Comparison of ENCODE assay signal across 8 mouse cellular contexts in genomic region chr12:5277028-5277427, GRCm38 (mm10).
A peak's percentile ranks its signal among the peaks of the same experiment; 100 is the strongest.
DNase-seq lines count a peak whose midpoint lies in the region; ATAC-seq lines count a peak whose summit lies in the region.
"Had no signal": no experiment of that assay in that cellular context is flagged by ENCODE, and none has a peak within 500 bp of the region (broad histone marks: within the 10 kb centered on the region; RNA-seq: fewer than 3 reads in every experiment).

No protein-coding gene starts in this region.

- H3K27me3 ChIP-seq in limb, embryonic 13.5 days = no peaks in the 10 kb centered on the region
- no peaks in the 10 kb centered on the region for H3K27me3 ChIP-seq in limb, embryonic 10.5 days (ENCODE audit: low read depth, poor library complexity, severe bottlenecking)
- no peaks in the 10 kb centered on the region for H3K27me3 ChIP-seq in embryonic facial prominence, embryonic 10.5 days (replicated peaks; ENCODE audit: low read depth, poor library complexity, severe bottlenecking)
- H3K27me3 ChIP-seq in kidney, embryonic 14.5 days (ENCODE audit: control insufficient read depth, insufficient read depth, low read length) = no peaks in the 10 kb centered on the region
- H3K27me3 ChIP-seq in midbrain, embryonic 11.5 days (ENCODE audit: control insufficient read depth, insufficient read depth, low read length) = no peaks in the 10 kb centered on the region
- H3K27me3 ChIP-seq: midbrain, embryonic 12.5 days had no signal

- H3K9me3 ChIP-seq in limb, embryonic 13.5 days = no peaks in the 10 kb centered on the region
- no peaks in the 10 kb centered on the region for H3K9me3 ChIP-seq in limb, embryonic 10.5 days (replicated peaks)
- H3K9me3 ChIP-seq in embryonic facial prominence, embryonic 10.5 days = no peaks in the 10 kb centered on the region
- H3K9me3 ChIP-seq in kidney, embryonic 14.5 days (ENCODE audit: control insufficient read depth, low read length) = no peaks in the 10 kb centered on the region
- H3K9me3 ChIP-seq in midbrain, embryonic 11.5 days (ENCODE audit: control insufficient read depth, low read length) = no peaks in the 10 kb centered on the region
- H3K9me3 ChIP-seq: midbrain, embryonic 12.5 days had no signal

- peak overlapping the region; percentile 28; the same call in 1 of the 2 replicates for H3K27ac ChIP-seq in limb, embryonic 13.5 days
- no peak overlapping the region for H3K27ac ChIP-seq in limb, embryonic 10.5 days
- no peak overlapping the region for H3K27ac ChIP-seq in embryonic facial prominence, embryonic 10.5 days (replicated peaks)
- H3K27ac ChIP-seq in kidney, embryonic 14.5 days (ENCODE audit: low read depth, low read length) = no peak overlapping the region
- no peak overlapping the region for H3K27ac ChIP-seq in midbrain, embryonic 11.5 days (ENCODE audit: low read depth, low read length)
- H3K27ac ChIP-seq: midbrain, embryonic 12.5 days had no signal

- H3K9ac ChIP-seq in limb, embryonic 13.5 days = no peak overlapping the region
- H3K9ac ChIP-seq in kidney, embryonic 14.5 days (ENCODE audit: low read depth, low read length) = no peak overlapping the region
- no peak overlapping the region for H3K9ac ChIP-seq in midbrain, embryonic 11.5 days (ENCODE audit: low read length)
- H3K9ac ChIP-seq: midbrain, embryonic 12.5 days had no signal

- H3K36me3 ChIP-seq in limb, embryonic 13.5 days = no peaks in the 10 kb centered on the region
- no peaks in the 10 kb centered on the region for H3K36me3 ChIP-seq in limb, embryonic 10.5 days
- no peaks in the 10 kb centered on the region for H3K36me3 ChIP-seq in embryonic facial prominence, embryonic 10.5 days (replicated peaks)
- H3K36me3 ChIP-seq in kidney, embryonic 14.5 days (ENCODE audit: control insufficient read depth, insufficient read depth, low read length) = no peaks in the 10 kb centered on the region
- no peaks in the 10 kb centered on the region for H3K36me3 ChIP-seq in midbrain, embryonic 11.5 days (ENCODE audit: control insufficient read depth, insufficient read depth, low read length)
- H3K36me3 ChIP-seq: midbrain, embryonic 12.5 days had no signal

- no peak overlapping the region for H3K4me3 ChIP-seq in limb, embryonic 13.5 days
- no peak overlapping the region for H3K4me3 ChIP-seq in limb, embryonic 10.5 days
- H3K4me3 ChIP-seq in embryonic facial prominence, embryonic 10.5 days = no peak overlapping the region
- no peak overlapping the region for H3K4me3 ChIP-seq in kidney, embryonic 14.5 days (ENCODE audit: low read length)
- no peak overlapping the region for H3K4me3 ChIP-seq in midbrain, embryonic 11.5 days (ENCODE audit: low read depth, low read length)
- H3K4me3 ChIP-seq: midbrain, embryonic 12.5 days had no signal

- H3K4me2 ChIP-seq in limb, embryonic 13.5 days (replicated peaks) = no peak overlapping the region
- no peak overlapping the region for H3K4me2 ChIP-seq in kidney, embryonic 14.5 days (replicated peaks; ENCODE audit: low read depth, low read length)
- no peak overlapping the region for H3K4me2 ChIP-seq in midbrain, embryonic 11.5 days
- H3K4me2 ChIP-seq: midbrain, embryonic 12.5 days had no signal

- peaks cover 48% of the 10 kb centered on the region for H3K4me1 ChIP-seq in limb, embryonic 13.5 days
- peaks cover 31% of the 10 kb centered on the region for H3K4me1 ChIP-seq in limb, embryonic 10.5 days
- peaks cover 36% of the 10 kb centered on the region for H3K4me1 ChIP-seq in embryonic facial prominence, embryonic 10.5 days
- H3K4me1 ChIP-seq in kidney, embryonic 14.5 days (ENCODE audit: control insufficient read depth, insufficient read depth, low read length) = peaks cover 3% of the 10 kb centered on the region; the same call in 1 of the 2 replicates
- H3K4me1 ChIP-seq in midbrain, embryonic 11.5 days (ENCODE audit: control insufficient read depth, insufficient read depth, low read length) = peaks cover 7% of the 10 kb centered on the region; the same call in 1 of the 2 replicates

- ATAC-seq in limb, embryonic 13.5 days (ENCODE audit: low FRiP score, low read depth) = no peak
- ATAC-seq in kidney, embryonic 14.5 days (ENCODE audit: low FRiP score, low TSS enrichment) = peak; percentile 19; the same call in 1 of the 2 replicates
- peak; percentile 95 for ATAC-seq in megakaryocyte progenitor cell, adult 5-6 weeks (replicated peaks; ENCODE audit: poor library complexity)
- no peak for ATAC-seq in midbrain, embryonic 11.5 days (ENCODE audit: low FRiP score)

- 70% methylated on average over 9 of the region's 9 CpGs for WGBS in limb, embryonic 13.5 days
- 91% methylated on average over 9 of the region's 9 CpGs for WGBS in limb, embryonic 10.5 days
- 86% methylated on average over 9 of the region's 9 CpGs for WGBS in embryonic facial prominence, embryonic 10.5 days
- WGBS in kidney, embryonic 14.5 days = 67% methylated on average over 9 of the region's 9 CpGs
- WGBS in midbrain, embryonic 11.5 days = 89% methylated on average over 9 of the region's 9 CpGs

- DNase-seq in limb, embryonic 10.5 days (ENCODE audit: low spot score) = no peak
- peak; percentile 26 for DNase-seq in embryonic facial prominence, embryonic 10.5 days (ENCODE audit: low spot score)
- DNase-seq in T-cell, adult 2 months (ENCODE audit: low spot score) = no peak
- no peak for DNase-seq in midbrain, embryonic 11.5 days (ENCODE audit: low spot score, missing footprints)

Comparison
In these comparisons a context has a peak if more than half of its experiments do, and no peak if none do; other contexts are left out.
1. ATAC-seq: peak in kidney, embryonic 14.5 days (single experiment) and megakaryocyte progenitor cell, adult 5-6 weeks (single experiment); none in limb, embryonic 13.5 days (single experiment) and midbrain, embryonic 11.5 days (single experiment).